Mouse (Mus musculus) cerebellum, postnatal 36 days (tissue): ENCODE data around the gene Impg2.

ENCODE experiments used
- DNase-seq, 2 experiments: peaks; one replicate each; pipeline ENCODE4 v3.0.0; 2021 to 2022; ENCODE audit warnings: mixed read lengths in 2 of 2

Impg2 gene

DNA sequence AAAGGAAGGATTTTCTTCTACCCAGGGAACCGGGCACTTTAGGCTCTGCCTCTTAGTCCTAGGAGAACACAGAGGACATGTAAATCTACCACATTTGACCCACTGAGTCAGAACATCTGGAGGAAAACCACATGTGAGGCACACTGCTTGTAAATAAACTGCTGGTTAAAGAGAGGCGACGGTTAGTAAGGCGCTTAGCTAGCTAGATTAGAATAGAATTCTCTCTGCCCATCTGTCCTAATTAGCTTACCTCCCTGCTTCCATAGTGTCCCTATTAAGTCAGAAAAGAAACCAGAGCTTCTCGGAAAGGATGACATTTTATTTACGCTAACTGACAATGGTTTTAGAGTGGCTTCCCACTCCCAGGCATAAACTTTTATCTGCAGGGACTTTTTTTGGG is at the start of gene Impg2:
TSS of gene Impg2 (plus strand) at position 263 of the 400 bp plus-strand sequence.
- no peak for DNase-seq

DNA sequence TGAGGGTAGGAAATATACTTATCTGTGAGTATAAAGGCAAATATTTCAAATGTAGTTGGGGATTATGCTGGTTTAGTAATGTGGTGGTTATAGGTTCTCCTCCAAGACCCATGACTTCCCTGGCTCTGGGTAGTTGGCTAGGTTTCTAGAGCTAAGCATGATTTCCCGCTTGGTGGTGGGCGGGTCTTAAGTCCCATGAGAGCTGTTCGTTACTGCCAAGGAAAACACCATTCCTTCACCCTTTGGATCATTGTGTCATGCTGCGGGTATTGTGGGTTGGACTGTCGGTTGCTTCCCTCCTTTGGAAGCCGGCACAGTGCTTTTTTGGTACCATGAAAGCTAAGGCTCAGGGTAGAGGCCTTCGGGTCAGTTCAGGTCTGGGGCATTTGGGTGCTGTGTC is 40.6 kb upstream of the Impg2 start:
- no peak for DNase-seq

DNA sequence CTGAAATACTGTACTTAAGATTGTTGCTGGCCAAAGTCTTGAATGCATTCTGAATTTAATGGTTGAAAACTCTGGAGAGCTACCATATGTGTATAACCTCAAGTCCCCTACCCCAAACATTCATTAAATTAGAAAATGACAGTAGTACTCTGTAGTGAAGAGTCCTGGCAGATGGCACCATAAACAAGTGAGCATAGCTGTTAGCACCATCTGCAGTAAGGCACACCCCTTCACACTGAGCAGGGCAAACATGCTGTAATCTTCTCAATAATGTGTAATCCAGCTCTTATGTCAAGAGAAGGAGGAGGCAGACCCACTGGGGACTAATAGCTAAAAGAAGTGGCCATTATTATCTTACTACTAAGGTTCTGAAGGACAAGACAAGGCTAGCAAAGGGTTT is 33.9 kb upstream of the Impg2 start:
- no peak for DNase-seq

DNA sequence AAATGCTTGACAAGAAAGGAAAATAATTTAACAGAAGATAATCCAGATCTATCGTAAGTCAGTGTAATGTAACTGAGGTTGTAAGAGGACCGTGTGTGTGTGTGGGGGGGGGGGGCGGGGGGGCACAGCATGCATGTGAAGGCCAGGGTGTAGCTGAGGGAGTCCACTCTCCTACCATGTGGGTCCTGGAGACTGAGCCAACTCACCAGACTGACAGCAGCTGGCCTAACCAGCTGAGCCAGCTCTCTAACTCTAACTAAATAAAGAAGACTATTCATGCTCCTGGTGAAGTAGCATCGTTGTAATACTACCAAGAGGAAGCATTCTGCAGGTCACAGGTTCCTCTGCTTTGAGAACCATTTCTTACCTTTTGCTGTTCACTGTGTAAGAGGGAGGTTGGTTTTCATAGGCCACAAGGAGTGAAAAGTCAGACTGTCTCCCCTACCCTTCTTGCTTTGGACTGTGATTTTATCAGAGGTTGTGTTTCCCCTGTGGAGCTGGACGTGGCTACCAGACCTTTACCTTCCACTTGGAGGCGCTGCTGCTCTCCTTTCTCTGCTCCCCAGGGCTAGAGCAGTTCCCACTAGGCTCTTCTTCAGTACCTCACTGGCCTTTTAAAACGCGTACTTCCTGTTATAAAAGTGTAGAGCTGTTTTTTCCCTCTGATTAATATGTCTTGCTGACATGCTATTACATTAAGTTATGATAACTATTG is 28.1 kb upstream of the Impg2 start:
- DNase-seq = peak; percentile 35

DNA sequence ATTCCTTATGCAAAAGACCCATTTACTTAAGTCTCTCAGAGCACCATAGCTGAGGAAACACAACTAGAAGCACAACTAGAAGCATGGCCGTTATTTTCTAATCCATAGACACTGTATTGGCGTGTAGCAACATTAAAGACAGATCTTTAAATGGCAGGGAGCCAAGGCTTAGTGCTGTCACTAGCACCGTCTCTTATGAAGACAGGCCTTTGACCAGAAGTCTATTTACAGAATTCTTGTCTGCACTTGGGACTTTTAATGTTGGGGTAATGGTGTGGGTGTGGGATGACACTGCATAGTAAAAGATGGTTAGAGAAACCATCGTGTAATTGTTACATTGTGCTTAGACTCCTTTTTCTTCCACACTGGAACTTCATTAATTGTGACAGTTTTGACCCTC is 17.2 kb upstream of the Impg2 start:
- DNase-seq = no peak

DNA sequence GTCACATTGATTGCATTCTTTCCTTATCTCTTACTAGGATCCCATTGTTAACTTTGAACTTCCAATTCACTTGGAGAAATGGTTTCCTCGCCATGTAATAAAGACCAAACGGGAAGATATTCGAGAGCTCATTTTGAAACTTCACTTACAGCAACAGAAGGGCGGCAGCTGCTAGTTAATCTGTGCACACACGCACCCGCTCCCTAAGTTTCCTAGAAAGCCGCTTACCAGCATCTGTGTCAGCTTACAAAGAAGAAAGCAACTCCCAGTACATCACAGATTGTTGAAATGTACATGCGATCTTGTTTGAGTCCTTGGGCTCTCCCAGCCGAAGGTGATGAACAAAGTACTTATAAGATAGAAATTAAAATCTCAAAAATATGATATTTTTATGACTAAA is 15.9 kb upstream of the Impg2 start:
- DNase-seq = no peak

DNA sequence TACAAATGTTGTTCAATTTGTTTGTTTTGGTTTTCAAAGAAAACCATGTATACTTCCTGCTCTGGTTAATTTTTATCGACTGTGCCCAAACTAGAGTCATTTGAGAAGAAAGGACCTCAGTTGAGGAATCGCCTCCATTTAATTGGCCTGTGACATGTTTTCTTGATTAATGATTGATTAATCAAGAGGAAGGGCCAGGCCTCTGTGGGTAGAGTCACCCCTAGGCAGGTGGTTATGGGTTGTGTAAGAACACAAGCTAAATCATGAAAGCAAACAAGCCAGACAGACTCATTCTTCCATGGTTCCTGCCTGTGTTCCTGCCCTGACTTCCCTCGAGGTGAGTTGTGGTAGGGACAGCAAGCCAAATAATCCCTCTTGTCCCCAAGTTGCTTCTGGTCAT is 8.6 kb downstream of the Impg2 start:
- DNase-seq = no peak

DNA sequence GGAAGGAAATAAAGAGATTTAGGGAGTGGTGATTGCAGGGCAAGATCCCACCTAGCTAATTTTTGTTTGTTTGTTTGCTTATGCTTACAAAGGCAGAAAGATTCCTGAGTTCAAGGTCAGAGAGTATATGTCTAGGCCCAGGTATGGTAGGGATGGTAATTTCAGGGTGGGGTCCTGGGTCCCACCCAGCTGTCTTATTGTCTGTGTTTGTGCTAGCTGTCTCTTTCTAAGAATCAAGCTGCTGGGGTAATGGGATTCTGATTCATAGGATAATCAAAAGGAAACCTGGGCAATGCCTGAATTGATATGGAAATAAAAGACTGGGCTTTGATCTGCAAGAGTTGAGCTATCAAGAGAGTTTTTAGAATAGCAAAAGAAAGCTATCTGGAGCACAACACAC is 23.6 kb downstream of the Impg2 start:
- DNase-seq = no peak

DNA sequence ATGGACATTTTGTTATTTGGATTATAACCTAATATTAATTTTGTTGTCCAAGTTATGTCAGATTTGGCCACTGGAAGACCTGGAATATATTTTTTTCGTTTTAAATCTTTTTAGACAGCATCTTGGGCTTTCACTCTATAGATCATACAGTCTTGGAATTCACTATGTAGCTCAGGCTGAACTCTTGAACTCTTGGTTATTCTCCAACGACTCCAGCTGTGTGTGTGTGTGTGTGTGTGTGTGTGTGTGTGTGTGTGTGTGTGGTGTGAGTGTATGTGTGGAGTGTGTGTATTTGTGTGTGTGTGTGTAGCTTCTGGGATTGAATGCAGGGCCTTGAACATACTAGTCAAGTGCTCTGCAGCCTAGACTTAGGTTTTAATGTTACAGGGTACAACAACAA is 25.3 kb downstream of the Impg2 start:
- no peak for DNase-seq

DNA sequence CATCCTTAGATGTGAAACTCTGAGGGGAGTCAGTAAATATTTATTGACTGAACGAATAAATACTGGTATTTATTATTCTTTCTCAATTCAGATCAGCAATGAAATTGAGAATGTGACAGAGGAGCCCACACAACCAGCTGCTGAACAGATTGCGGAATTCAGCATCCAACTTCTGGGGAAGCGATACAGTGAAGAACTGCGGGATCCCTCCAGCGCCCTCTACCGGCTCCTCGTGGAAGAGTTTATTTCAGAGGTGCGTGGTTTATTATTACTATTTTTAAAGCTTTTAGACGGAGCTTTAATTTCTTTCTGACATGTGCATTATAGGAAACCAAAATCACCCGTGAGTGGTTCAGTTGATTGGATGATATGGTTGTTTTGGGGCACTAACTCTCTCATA is 27.2 kb downstream of the Impg2 start:
- no peak for DNase-seq

DNA sequence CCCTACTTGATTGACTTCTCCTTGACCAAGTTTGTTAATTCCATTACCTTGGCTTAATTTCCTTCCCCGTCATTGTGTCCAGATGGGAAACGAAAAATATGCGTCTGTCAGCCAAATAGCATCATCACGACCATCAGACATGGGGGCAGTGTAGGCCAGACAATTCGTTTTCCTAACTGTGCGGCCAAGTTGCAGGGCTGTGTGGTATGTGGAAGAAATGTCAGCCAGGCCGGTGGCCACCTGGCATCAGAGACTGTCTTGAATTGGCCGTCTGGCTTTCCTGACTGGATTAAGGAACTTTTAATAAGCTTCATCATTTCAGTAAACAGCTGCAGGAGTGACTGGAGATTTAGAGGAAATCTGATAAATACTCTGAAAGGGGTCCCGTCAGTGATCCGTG is 28.6 kb downstream of the Impg2 start:
- DNase-seq = peak; percentile 15 to 23

DNA sequence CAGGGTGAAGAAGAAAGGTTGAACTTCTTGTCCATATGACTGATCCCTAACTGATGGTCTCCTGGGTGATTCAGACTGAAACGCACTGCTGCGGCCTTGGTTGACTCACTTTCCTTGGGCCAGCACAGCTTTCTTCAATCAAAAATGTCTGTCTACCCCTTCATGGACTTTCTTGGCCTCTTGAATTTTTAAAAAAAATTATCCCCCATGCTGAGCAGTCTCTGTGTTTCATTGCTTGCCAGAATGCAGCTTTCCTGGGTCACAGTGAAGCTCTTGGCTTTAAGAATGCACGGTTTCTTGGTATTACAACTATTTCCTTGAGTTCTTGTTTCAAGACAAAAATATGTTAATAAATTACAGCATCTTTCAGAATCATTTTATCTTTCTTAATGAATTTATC is 41.9 kb downstream of the Impg2 start:
- DNase-seq = no peak

DNA sequence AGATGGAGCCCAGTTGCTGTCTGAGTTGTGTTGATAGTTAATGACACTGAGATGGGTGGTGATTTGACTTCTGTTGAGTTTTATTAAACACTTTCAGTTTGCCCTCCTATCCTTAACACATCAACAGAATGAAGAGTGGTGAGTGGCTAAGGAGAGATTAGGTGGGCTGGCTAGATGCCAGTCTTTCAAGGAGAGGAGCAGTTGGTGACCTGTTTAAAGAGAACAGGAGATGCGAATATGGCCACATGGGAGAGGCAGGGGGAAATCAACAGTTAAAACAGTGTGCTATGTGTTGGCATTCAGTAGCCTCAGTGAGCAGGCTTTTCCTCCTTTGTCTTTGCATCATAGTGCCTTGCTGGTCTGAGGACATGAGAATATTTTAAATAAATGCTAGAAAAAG is 69.8 kb downstream of the Impg2 start:
- DNase-seq = peak; percentile 24

DNA sequence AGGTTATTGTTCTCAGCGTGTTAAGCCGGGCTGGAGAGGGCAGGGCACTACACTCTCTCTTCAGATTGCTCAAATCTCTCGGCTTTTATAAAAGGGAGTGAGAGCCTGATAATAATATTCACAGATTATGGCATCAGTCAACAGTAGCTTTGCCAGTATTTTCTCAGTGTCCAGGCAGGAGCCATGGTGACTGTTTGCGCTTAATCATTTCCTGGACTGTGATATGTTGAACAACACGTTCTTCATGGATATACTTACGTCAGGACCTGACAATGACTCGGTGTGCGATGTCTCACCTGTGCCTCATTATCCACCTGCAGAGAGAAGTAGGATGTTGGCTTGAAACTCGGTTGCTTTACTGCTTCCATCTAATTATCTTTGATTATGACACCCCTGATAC is 74.9 kb downstream of the Impg2 start:
- no peak for DNase-seq

DNA sequence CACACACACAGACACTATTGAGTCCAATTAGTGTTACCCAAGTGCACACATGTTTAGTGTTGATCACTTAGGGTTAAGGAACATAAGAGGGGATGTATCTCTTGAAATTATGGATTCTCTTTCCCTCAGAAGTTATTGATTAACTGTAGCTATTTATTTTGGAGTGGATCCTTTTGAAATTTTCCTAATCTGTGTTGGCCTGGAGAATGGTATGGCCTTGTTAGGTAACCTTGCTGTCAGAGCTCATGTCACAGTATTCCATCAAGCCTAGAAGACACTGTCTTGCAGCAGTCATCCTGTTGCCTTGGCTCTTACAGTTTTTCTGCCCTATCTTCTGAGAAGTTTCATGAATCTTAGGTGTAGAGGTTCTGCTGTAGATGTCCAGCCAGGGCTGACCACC is 75.6 kb downstream of the Impg2 start:
- no peak for DNase-seq

DNA sequence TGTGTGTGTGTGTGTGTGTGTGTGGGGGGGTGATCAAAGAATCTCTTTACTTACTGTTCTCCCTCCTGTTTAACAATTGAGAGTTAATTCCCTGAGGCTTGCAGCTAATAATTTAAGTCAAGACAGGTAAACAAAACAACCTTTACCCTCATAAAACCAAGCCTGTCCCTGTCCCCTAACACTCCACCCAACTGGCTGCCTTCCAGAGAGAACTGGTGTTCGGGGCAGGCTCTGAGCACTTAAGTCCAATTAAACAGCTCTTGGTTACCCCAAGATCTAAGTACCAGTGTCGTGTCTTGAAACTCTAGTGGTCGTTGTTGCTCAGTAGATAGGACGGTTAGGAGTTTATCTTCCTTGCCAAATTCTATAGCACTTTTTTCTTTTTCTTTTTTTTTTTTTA is 77.2 kb downstream of the Impg2 start:
- DNase-seq = no peak

DNA sequence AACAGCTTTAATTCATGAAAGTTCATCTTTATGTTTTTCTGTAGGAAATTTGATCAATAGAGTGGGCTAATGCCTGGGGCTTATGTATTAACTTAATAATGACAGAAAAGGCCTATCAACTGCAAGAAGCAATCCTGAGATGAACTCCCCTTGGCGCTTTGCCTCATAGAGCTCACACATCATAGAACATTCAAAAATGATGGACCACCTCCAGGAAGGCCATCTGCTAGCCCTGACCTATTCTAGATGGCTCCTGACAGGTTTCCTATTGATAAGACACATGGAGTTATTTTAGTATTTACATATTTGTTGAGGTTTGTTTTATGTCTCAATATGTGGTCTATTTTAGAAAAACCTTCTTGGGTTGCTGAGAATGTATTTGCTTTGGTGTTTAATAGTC is 79.2 kb downstream of the Impg2 start:
- peak; percentile 65 to 74 for DNase-seq

DNA sequence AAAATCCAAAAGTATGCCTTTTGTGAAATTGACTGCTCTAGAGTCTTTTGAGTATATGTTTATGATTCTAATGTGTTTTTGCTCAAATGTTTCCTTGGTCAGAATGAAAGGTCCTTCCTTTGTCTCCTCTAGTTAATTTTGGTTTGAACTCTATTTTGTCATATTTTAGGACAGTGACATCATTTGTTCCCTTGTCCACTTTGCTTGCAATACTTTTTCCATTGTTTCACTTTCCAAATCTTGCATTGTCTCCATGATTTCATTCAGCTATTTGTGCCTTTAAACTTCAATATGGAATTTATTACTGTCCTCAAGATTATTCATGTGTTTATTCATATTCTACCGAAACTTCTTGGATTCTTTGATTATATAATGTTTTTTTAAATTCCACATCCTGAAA is 79.8 kb downstream of the Impg2 start:
- DNase-seq = no peak

DNA sequence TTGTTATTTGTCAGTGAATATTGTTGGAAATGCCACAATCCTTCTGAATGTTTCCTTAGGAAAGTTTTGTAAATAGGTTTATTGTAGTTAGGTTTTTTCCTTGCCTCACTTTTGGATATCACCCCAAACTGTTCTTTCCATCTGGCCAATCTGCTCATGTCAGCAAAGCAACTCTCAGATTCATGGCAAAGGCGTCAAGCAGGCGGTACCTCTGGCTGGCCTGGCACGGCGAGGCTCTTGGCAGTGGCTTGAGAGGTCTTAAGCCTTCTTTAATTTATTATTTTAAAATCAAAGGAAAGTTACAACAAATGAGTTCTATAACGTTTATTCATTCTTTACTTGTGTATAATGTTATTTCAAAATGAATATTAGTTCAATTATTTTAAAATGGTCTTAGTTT is 82.0 kb downstream of the Impg2 start:
- DNase-seq = peak in 1 of 2 experiments; percentile 32

DNA sequence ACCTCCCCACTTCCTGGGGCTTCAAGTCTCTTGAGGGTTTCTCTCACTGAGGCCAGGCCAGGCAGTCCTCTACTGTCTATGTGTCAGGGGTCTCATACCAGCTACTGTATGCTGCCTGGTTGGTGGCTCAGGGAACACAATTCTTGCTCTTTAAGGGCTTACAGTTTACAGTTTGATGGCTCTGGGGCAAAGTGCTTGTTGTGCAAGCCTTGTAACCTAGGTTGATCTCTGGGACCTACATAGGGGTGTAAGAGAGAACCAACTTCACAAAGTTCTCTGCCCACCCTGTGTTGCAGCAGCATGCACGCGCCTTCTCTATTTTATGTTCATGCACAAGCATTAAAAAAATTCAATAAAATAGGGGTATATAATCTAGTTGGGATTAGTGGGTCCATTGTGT is 82.9 kb downstream of the Impg2 start:
- no peak for DNase-seq

DNA sequence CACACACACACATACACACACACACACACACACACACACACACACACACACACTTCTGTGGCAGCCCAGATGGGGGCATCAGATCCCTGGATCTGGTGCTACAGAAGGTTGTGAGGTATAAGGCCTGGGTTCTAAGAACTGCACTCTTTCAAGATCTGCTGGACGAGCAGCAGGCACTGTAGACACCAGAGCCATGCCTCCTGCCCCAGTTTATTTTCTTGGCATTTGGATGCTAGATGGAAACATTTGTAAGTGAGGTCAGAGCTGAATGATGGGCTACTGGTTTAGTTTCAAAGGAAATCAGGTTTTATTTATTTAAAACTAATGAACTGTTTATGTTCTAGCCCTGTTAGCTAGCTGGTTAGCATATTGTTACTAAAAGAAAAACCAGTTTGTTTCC is 90.8 kb downstream of the Impg2 start:
- DNase-seq = no peak

DNA sequence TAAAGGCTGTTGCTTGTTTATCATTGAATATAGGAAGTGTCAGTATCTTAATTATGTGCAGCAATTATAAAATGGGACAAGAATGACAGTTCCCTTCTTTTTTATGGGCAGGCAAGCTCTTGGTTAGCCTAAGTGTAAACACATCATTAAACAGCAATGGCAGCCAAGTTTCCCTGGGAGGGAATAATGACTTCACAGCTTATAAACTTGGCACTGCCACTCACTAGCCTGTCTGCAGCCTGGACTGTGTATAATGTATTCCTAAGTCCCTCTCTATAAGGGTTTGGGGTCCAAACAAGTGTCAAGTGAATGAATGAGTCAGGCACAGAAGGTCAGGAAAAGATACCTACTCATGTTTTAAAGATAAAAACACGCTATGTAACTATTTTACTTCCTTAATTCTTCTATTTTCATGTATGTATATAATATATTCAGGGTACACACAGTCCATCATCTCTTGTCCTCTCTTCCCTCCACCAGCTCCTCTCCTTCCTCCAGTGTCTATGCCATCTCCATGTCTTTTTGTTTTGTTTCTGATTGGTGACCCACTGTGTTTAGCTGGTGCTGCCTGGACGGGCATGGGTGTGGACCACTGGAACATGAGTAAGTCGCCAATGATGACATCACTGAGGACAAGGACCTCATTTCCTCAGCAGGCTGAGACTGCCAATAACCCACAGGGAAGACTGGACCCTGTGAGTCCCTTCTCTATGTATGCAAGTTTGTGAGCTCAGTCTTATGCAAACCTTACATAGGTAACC is 92.0 kb downstream of the Impg2 start:
- DNase-seq = peak in 1 of 2 experiments; percentile 28

DNA sequence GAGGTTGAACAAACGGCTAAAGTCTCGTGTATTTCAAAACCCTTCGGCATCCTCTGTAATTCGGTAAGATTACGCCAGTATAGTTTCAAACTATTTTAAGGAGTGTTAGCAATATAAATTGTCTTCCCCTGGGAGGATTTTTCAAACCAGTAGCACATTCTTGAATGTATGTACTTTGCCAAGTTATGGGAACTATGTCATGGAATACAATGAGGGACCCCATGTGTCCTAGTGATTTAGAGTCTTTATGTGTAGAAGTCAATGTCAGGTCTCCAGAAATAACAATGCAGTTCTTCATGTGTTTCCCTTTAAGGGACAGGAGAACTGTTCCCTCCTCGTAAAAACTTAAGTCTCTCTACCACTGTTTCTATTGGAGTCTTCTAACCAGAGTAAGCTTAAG is 94.1 kb downstream of the Impg2 start:
- no peak for DNase-seq

DNA sequence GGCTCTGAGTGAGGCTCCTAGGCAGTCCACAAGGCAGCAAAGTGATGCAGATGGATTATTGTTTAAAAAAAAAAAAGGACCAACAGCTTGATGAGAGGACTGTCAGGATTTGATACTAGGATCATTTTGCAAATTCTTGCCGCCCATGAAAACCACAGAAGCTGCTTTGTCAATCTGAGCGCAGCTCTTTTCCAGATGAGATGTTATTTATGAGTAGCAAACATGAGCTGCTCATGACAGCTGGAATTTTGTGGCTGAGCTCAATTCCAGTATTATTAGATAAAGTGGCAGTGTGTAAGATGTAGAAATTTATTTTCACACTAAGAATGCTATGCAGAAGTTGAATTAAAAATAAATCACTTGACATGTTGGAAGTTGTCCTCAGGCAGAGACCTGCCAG is 94.7 kb downstream of the Impg2 start:
- no peak for DNase-seq

DNA sequence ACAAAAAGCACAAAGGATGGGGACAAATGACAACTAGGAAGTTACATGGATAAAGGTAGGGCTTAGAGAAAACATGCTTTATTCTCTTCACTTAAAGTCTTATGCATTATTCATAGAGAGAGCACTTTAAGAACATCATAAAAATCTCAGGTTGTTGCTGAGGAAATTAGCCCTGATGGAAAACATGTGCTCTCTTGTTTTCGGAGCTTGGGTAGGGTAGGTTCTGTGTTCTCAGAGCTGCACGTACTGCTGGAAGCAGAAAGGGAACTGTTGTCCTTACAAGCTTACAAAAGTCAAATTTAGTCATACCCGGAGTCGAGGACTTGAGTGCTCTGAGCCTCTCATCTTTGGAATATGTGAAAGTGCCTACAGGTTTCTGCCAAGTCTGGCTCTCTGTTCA is 98.9 kb downstream of the Impg2 start:
- DNase-seq = no peak
